In the genomic region with DNA sequence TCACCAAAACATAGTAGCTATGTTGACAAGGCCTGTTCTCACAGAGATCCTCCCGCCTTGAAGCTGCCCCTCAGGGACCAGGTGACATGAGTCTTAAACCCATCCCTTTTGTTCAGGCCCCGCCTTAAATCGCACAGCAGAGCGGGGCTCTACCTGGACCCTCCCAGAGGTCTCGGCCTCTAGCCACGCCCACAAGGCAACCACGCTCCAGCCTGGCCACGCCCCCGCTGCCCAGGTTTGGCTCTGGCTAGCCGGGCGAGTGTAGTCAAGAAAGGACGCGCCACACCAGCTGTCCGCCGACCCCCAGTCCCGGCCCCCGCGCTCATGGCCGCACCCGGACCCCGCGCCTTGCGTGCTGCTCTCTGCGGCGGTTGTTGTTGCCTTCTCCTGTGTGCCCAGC, we compare ENCODE assay signal across 8 mouse cellular contexts. TPM values are rescaled to one million over a fixed set of nuclear protein-coding genes. Genes with fewer than 3 reads are reported as not detected.
A peak's percentile ranks its signal among the peaks of the same experiment; 100 is the strongest.
DNase-seq lines count a peak whose midpoint lies in the region; ATAC-seq and TF ChIP-seq lines count a peak whose summit lies in the region.

No protein-coding gene starts in this region.

- TF ChIP-seq CTCF in kidney, adult 2 months (conservative IDR thresholded peaks at IDR 0.05; ENCODE audit: insufficient read depth, insufficient read length, low read depth, low read length) = no peak
- no peak for TF ChIP-seq CTCF in lung, embryonic 14.5 days (IDR thresholded peaks at IDR 0.05; ENCODE audit: low read depth)

- peak; percentile 50 to 61 for DNase-seq in adrenal gland, postnatal 36 days
- DNase-seq in adrenal gland, postnatal 10 days = no peak
- DNase-seq in embryonic facial prominence, embryonic 14.5 days (ENCODE audit: low spot score) = no peak
- peak; percentile 74 for DNase-seq in kidney, adult 2 months
- peak; percentile 72 for DNase-seq in lung, embryonic 14.5 days
- peak; percentile 36 for DNase-seq in yolk sac, embryonic 10.5 days (ENCODE audit: low spot score)
- DNase-seq in gastrocnemius, postnatal 10 days = no peak

- H3K9me3 ChIP-seq in embryonic facial prominence, embryonic 14.5 days (ENCODE audit: control insufficient read depth, low read length) = no peaks in the 10 kb centered on the region
- no peaks in the 10 kb centered on the region for H3K9me3 ChIP-seq in lung, embryonic 14.5 days (ENCODE audit: low read depth, low read length)

- 0 out of 2 replicates have a peak, but pooled peaks cover 3% of the 10 kb centered on the region for H3K4me1 ChIP-seq in embryonic facial prominence, embryonic 14.5 days (ENCODE audit: control insufficient read depth, insufficient read depth, low read length)
- 0 out of 2 replicates have a peak, but pooled peaks cover 2% of the 10 kb centered on the region for H3K4me1 ChIP-seq in kidney, adult 2 months (ENCODE audit: control insufficient read depth, insufficient read depth, low read length)
- no peaks in the 10 kb centered on the region; the same call in 1 of the 2 replicates for H3K4me1 ChIP-seq in lung, embryonic 14.5 days (ENCODE audit: insufficient read depth)

- H3K27me3 ChIP-seq in embryonic facial prominence, embryonic 14.5 days (replicated peaks; ENCODE audit: control insufficient read depth, insufficient read depth, low read length) = 0 out of 2 replicates have a peak, but pooled peaks cover 11% of the 10 kb centered on the region
- H3K27me3 ChIP-seq in kidney, adult 2 months (replicated peaks; ENCODE audit: control insufficient read depth, insufficient read depth, low read length) = no peaks in the 10 kb centered on the region
- no peaks in the 10 kb centered on the region for H3K27me3 ChIP-seq in lung, embryonic 14.5 days (ENCODE audit: insufficient read depth, low read length)

- peak overlapping the region; percentile 60 for H3K9ac ChIP-seq in embryonic facial prominence, embryonic 14.5 days (ENCODE audit: low read depth, low read length)
- peak overlapping the region; percentile 49 for H3K9ac ChIP-seq in lung, embryonic 14.5 days

- peak; percentile 44; the same call in 1 of the 2 replicates for ATAC-seq in embryonic facial prominence, embryonic 14.5 days (ENCODE audit: low read depth)
- ATAC-seq in lung, embryonic 14.5 days (ENCODE audit: insufficient read depth) = no peak
- ATAC-seq in inflammation-experienced regulatory T-cells, adult 6 months = no peak

- no peak for TF ChIP-seq POLR2A in kidney, adult 2 months (IDR thresholded peaks at IDR 0.05; ENCODE audit: low read depth, low read length)

- 3% methylated on average over 24 of the region's 25 CpGs for WGBS in embryonic facial prominence, embryonic 14.5 days
- WGBS in kidney, adult 2 months = 10% methylated on average over 25 of the region's 25 CpGs
- 3% methylated on average over 25 of the region's 25 CpGs for WGBS in lung, embryonic 14.5 days

- peak overlapping the region; percentile 70 for H3K4me2 ChIP-seq in embryonic facial prominence, embryonic 14.5 days (ENCODE audit: low read depth, low read length)
- peak overlapping the region; percentile 65 for H3K4me2 ChIP-seq in lung, embryonic 14.5 days

- H3K4me3 ChIP-seq in embryonic facial prominence, embryonic 14.5 days (ENCODE audit: low read depth, low read length) = peak overlapping the region; percentile 37
- peak overlapping the region; percentile 40; the same call in 1 of the 2 replicates for H3K4me3 ChIP-seq in kidney, adult 2 months (ENCODE audit: insufficient read depth, low read depth, low read length)
- peak overlapping the region; percentile 35 for H3K4me3 ChIP-seq in lung, embryonic 14.5 days (ENCODE audit: low read depth, low read length)

- no peaks in the 10 kb centered on the region for H3K36me3 ChIP-seq in embryonic facial prominence, embryonic 14.5 days (ENCODE audit: control insufficient read depth, insufficient read depth, low read length)
- H3K36me3 ChIP-seq in kidney, adult 2 months (ENCODE audit: control insufficient read depth, insufficient read depth, low read length) = no peaks in the 10 kb centered on the region
- H3K36me3 ChIP-seq in lung, embryonic 14.5 days (ENCODE audit: insufficient read depth) = no peaks in the 10 kb centered on the region

- H3K27ac ChIP-seq in embryonic facial prominence, embryonic 14.5 days (replicated peaks; ENCODE audit: low read depth, low read length) = no peak overlapping the region
- H3K27ac ChIP-seq in kidney, adult 2 months (ENCODE audit: insufficient read depth, low read depth, low read length) = no peak overlapping the region
- H3K27ac ChIP-seq in lung, embryonic 14.5 days (ENCODE audit: low read depth) = no peak overlapping the region

RNA-seq across cellular contexts. Expression of a gene that starts 8.3 kb away (rescaled TPM):
- under 1 TPM; 0.63 to 0.89 TPM for total RNA-seq in adrenal gland, postnatal 36 days (2021)
- under 1 TPM; 0.36 to 0.99 TPM for total RNA-seq in adrenal gland, postnatal 10 days (2021)
- 0.18 and 0.19 TPM in 2 replicates for polyA plus RNA-seq in embryonic facial prominence, embryonic 14.5 days (2014; fragmentation: Nextera tagmentation; extraction: Ambion mirVana)
- polyA plus RNA-seq in kidney, adult 2 months (2012; rRNA removed) = 0.39 and 0.53 TPM in 2 replicates
- polyA plus RNA-seq in lung, embryonic 14.5 days (2014; fragmentation: Nextera tagmentation; extraction: Ambion mirVana) = 0.18 TPM in 1 of 2 replicates, not detected in the other
- total RNA-seq in gastrocnemius, postnatal 10 days (2021) = not detected
- not detected for polyA plus RNA-seq in inflammation-experienced regulatory T-cells, adult 6 months (2017; shearing (Covaris generic))

RNA-seq across cellular contexts. Expression of a gene that starts 8.7 kb away (rescaled TPM):
- total RNA-seq in adrenal gland, postnatal 36 days (2021) = 1 to 10 TPM in 1 of 2 experiments, under 1 TPM in 1; 0.79 to 1.1 TPM
- 1 to 10 TPM; 2.2 to 2.4 TPM for total RNA-seq in adrenal gland, postnatal 10 days (2021)
- polyA plus RNA-seq in embryonic facial prominence, embryonic 14.5 days (2014; fragmentation: Nextera tagmentation; extraction: Ambion mirVana) = 2.5 and 3.8 TPM in 2 replicates
- 15.3 and 17.7 TPM in 2 replicates for polyA plus RNA-seq in kidney, adult 2 months (2012; rRNA removed)
- 5.0 and 7.4 TPM in 2 replicates for polyA plus RNA-seq in lung, embryonic 14.5 days (2014; fragmentation: Nextera tagmentation; extraction: Ambion mirVana)
- not detected for total RNA-seq in gastrocnemius, postnatal 10 days (2021)
- not detected for polyA plus RNA-seq in inflammation-experienced regulatory T-cells, adult 6 months (2017; shearing (Covaris generic))

RNA-seq across cellular contexts. Expression of a gene that starts 20.0 kb away (rescaled TPM):
- total RNA-seq in adrenal gland, postnatal 36 days (2021) = 10 to 100 TPM; 15.9 to 38.8 TPM
- 10 to 100 TPM; 17.2 to 36.7 TPM for total RNA-seq in adrenal gland, postnatal 10 days (2021)
- 6.0 and 7.9 TPM in 2 replicates for polyA plus RNA-seq in embryonic facial prominence, embryonic 14.5 days (2014; fragmentation: Nextera tagmentation; extraction: Ambion mirVana)
- polyA plus RNA-seq in kidney, adult 2 months (2012; rRNA removed) = 3.8 and 4.3 TPM in 2 replicates
- 2.0 and 2.2 TPM in 2 replicates for polyA plus RNA-seq in lung, embryonic 14.5 days (2014; fragmentation: Nextera tagmentation; extraction: Ambion mirVana)
- 1 to 10 TPM; 2.1 to 5.5 TPM for total RNA-seq in gastrocnemius, postnatal 10 days (2021)
- polyA plus RNA-seq in inflammation-experienced regulatory T-cells, adult 6 months (2017; shearing (Covaris generic)) = under 1 TPM in 1 of 3 experiments, not detected in 2; 0.57 TPM

RNA-seq across cellular contexts. Expression of a gene that starts 42.3 kb away (rescaled TPM):
- 1 to 10 TPM; 1.4 to 1.5 TPM for total RNA-seq in adrenal gland, postnatal 36 days (2021)
- 1 to 10 TPM; 5.2 to 6.3 TPM for total RNA-seq in adrenal gland, postnatal 10 days (2021)
- 11.0 and 11.5 TPM in 2 replicates for polyA plus RNA-seq in embryonic facial prominence, embryonic 14.5 days (2014; fragmentation: Nextera tagmentation; extraction: Ambion mirVana)
- polyA plus RNA-seq in kidney, adult 2 months (2012; rRNA removed) = 5.9 TPM in 2 replicates
- polyA plus RNA-seq in lung, embryonic 14.5 days (2014; fragmentation: Nextera tagmentation; extraction: Ambion mirVana) = 0.73 and 0.84 TPM in 2 replicates
- 1 to 10 TPM; 1.1 to 1.4 TPM for total RNA-seq in gastrocnemius, postnatal 10 days (2021)
- 10 to 100 TPM; 18.3 to 62.3 (median 43.8) TPM for polyA plus RNA-seq in inflammation-experienced regulatory T-cells, adult 6 months (2017; shearing (Covaris generic))

RNA-seq across cellular contexts. Expression of a gene that starts 56.9 kb away (rescaled TPM):
- total RNA-seq in adrenal gland, postnatal 36 days (2021) = 10 to 100 TPM; 64.0 to 74.4 TPM
- total RNA-seq in adrenal gland, postnatal 10 days (2021) = 10 to 100 TPM; 49.5 to 54.8 TPM
- 68.3 and 80.7 TPM in 2 replicates for polyA plus RNA-seq in embryonic facial prominence, embryonic 14.5 days (2014; fragmentation: Nextera tagmentation; extraction: Ambion mirVana)
- polyA plus RNA-seq in kidney, adult 2 months (2012; rRNA removed) = 70.6 and 80.4 TPM in 2 replicates
- polyA plus RNA-seq in lung, embryonic 14.5 days (2014; fragmentation: Nextera tagmentation; extraction: Ambion mirVana) = 86.5 and 88.1 TPM in 2 replicates
- 10 to 100 TPM; 23.6 to 25.9 TPM for total RNA-seq in gastrocnemius, postnatal 10 days (2021)
- polyA plus RNA-seq in inflammation-experienced regulatory T-cells, adult 6 months (2017; shearing (Covaris generic)) = 10 to 100 TPM; 69.3 to 98.0 (median 86.0) TPM

Comparison
In these comparisons a context has a peak if more than half of its experiments do, and no peak if none do; other contexts are left out.
1. DNase-seq: peak in adrenal gland, postnatal 36 days (2 of 2), kidney, adult 2 months (single experiment), lung, embryonic 14.5 days (single experiment) and yolk sac, embryonic 10.5 days (single experiment); none in adrenal gland, postnatal 10 days (single experiment), embryonic facial prominence, embryonic 14.5 days (single experiment) and gastrocnemius, postnatal 10 days (single experiment).
2. Peak in every context shown above with its lines, with median percentiles within 50 percentile points of each other: H3K4me3 ChIP-seq.